Mouse (Mus musculus): ENCODE data around the gene Tiparp.

DNA sequence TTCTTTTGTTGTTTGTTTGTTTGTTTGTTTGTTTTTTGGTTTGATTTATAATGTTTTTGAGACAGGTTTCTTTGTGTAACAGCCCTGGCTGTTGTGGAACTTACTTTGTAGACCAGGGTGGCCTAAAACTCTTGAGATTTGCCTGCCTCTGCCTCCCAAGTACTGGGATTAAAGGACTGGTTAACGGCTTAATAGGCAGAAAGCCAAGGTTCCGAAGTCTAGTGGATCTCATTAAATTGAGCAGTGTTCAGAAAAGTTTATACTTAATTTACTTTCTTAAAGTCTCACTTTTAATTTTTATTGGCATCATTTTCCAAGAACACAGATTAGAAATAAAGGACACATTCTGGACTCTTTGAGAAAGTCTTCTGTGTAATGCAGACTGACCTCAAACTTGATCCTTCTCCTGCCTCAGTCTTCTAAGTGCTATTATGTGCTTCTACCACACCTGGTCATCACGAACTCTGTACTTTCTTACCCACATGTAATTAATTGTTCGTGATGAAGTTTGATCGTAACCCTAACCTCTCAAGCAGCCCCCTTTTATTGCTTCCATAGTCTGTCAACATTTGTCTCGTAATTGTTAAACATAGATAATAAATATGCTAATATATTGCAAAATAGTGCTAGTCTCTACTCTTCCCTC is 12.8 kb downstream of the Tiparp start:
- no peak for TF ChIP-seq CTCF (IDR thresholded peaks at IDR 0.05; ENCODE audit: borderline replicate concordance, control insufficient read depth, extremely low read depth, insufficient read depth, low read length, poor library complexity)
- TF ChIP-seq POLR2A (IDR thresholded peaks at IDR 0.05; ENCODE audit: control insufficient read depth, extremely low read depth, insufficient read depth, low read length, poor library complexity), result no peak

Data from thymus, adult 2 months (tissue).